Mouse (Mus musculus): ENCODE data around the gene Dao. TPM values are rescaled to one million over a fixed set of nuclear protein-coding genes. Genes with fewer than 3 reads are reported as not detected.

The Dao gene
- total and polyA plus RNA-seq, 3 experiments = not detected

DNA sequence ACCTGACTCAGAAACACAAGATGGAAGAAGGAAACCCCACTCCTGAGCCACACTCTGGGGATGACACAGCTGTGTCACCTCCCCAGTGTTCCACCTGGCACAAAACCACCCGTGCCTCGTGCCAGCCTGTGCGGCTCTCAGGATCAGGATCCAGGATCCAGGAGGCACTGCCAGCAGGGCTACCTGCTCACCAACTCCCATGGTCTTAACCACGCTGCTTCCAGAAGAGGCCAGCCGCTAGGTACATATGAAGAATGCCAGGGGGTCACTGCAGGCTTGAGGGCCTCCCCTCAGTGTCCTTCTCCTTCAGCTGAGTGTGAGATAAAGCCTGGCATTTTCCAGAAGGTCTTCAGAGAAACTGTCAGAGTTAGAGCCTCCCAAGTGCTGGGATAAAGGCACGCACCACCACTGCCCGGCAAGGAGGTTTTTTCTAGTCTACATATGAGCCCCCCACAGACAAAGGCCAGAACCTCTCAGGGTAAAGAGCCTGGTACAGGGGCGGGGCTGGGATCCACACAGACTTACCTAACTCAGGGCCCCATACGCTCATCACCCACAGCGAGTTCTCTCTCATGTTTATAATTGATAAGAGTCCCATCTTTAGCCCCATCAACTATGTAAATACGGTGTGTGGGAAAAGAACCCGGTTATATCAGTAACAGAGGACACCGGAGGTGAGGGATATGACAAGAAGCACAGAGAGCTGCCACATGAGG lies 19.3 kb upstream of the Dao start:
- no peak overlapping the region; the same call in 1 of the 2 replicates for H3K27ac ChIP-seq
- DNase-seq = no peak
- no peaks in the 10 kb centered on the region for H3K27me3 ChIP-seq (ENCODE audit: control insufficient read depth, insufficient read depth, low read length)
- 77% methylated on average over 13 of the region's 13 CpGs for WGBS
- peaks cover 9% of the 10 kb centered on the region for H3K79me2 ChIP-seq (replicated peaks; ENCODE audit: control insufficient read depth, insufficient read depth, low read length)
- no peak overlapping the region for H3K4me3 ChIP-seq
- no peak for TF ChIP-seq EP300 (IDR thresholded peaks at IDR 0.05; ENCODE audit: insufficient read depth, low read depth, low read length)
- no peak for TF ChIP-seq POLR2A (IDR thresholded peaks at IDR 0.05; ENCODE audit: insufficient read depth, low read depth, low read length)
- TF ChIP-seq CTCF (IDR thresholded peaks at IDR 0.05) = no peak
- H3K4me1 ChIP-seq (ENCODE audit: control insufficient read depth, insufficient read depth, low read length) = peaks cover 27% of the 10 kb centered on the region
- intact Hi-C loops (cut with DNase I) = no loop called here
- H3K36me3 ChIP-seq (ENCODE audit: control insufficient read depth, insufficient read depth, low read length) = peaks cover 4% of the 10 kb centered on the region
- no peak overlapping the region for H3K9ac ChIP-seq (ENCODE audit: low read depth, low read length)

DNA sequence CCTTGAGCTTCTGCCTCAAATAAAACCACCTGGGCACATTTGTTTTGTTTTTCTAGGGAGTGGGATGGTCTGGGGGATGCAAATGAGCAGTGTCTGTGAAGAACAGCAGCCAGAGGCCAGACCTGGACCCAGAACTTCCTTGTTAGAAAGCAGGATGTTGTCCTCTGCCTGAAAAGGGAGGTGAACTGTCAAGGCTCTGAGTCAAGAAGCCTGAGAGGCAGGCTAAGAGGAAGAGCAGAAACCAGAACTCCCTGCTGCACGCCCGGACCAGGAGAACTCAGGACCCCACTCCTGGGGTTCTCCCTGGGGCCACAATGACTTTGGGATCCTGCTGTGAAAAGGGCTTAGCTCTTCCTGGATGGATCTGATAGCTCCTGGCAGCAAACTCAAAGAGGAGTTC lies 17.8 kb upstream of the Dao start:
- Histone ChIP-seq H3K4me3 (no peak overlapping the region), H3K27ac (peak overlapping the region; percentile 76), H3K4me1 (ENCODE audit: control insufficient read depth, insufficient read depth, low read length) (peaks cover 34% of the 10 kb centered on the region), H3K27me3 (ENCODE audit: control insufficient read depth, insufficient read depth, low read length) (no peaks in the 10 kb centered on the region), H3K79me2 (replicated peaks; ENCODE audit: control insufficient read depth, insufficient read depth, low read length) (peaks cover 7% of the 10 kb centered on the region), H3K9ac (ENCODE audit: low read depth, low read length) (0 out of 2 replicates have a peak overlapping the region, but pooled peaks have one; percentile 7), H3K36me3 (ENCODE audit: control insufficient read depth, insufficient read depth, low read length) (peaks cover 4% of the 10 kb centered on the region)
- intact Hi-C loops (cut with DNase I) = loop anchor here (1.0 to 2.0 kb wide), 2 partner anchors 10 to 29 kb away; no protein-coding TSS in a partner anchor
- WGBS = 41% methylated on average over 2 of the region's 2 CpGs
- TF ChIP-seq POLR2A (IDR thresholded peaks at IDR 0.05; ENCODE audit: insufficient read depth, low read depth, low read length) (no peak), EP300 (IDR thresholded peaks at IDR 0.05; ENCODE audit: insufficient read depth, low read depth, low read length) (no peak), CTCF (IDR thresholded peaks at IDR 0.05) (no peak)
- DNase-seq = no peak

DNA sequence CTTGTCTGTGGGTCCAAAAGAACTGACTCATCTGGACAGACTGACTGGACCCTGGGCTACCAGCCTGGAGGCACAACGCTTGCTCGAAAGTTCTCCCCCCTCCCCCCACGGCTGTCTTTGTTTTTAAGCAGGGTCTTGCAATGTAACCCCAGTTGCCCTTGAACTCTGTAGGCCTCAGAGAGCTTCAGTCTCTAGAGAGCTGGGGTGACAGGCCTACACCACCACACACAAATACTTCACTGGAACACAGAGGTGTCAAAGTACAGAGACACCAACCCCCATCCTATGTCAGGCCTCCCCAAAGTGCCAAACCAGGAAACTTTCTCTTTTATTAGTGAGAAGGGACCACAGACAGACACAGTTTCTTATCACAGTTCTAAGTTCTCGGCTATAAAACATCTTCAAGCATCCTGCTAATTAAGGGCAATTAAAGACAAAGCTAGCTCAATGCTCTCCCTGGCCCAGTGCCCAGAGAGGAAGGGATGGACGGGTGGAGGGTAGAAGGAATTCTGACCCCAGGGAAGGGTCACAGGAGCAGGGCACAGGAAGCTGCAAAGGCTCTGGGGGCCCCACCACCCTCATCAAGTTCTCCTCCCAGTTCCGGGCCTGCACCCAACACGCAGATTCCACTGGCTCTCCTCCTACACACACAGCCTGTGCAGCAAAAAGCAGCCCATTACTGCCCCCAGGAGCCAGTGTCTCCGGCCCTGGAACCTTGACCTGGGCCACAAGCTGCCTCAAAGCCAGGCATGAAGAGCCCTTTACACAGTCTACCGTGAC lies 17.1 kb upstream of the Dao start:
- peak; percentile 83 to 86 for DNase-seq
- Histone ChIP-seq H3K9ac (ENCODE audit: low read depth, low read length) (no peak overlapping the region), H3K36me3 (ENCODE audit: control insufficient read depth, insufficient read depth, low read length) (peaks cover 4% of the 10 kb centered on the region), H3K4me3 (no peak overlapping the region), H3K79me2 (replicated peaks; ENCODE audit: control insufficient read depth, insufficient read depth, low read length) (peaks cover 7% of the 10 kb centered on the region), H3K27ac (peak overlapping the region; percentile 76), H3K27me3 (ENCODE audit: control insufficient read depth, insufficient read depth, low read length) (no peaks in the 10 kb centered on the region), H3K4me1 (ENCODE audit: control insufficient read depth, insufficient read depth, low read length) (peaks cover 38% of the 10 kb centered on the region)
- intact Hi-C loops (cut with DNase I) = loop anchor here (1.0 to 2.0 kb wide), 2 partner anchors 11 to 30 kb away; no protein-coding TSS in a partner anchor
- WGBS = 29% methylated on average over 9 of the region's 9 CpGs
- TF ChIP-seq CTCF (IDR thresholded peaks at IDR 0.05) = peak; percentile 59
- TF ChIP-seq POLR2A (IDR thresholded peaks at IDR 0.05; ENCODE audit: insufficient read depth, low read depth, low read length) = no peak
- peak; percentile 52; the same call in 1 of the 2 replicates for TF ChIP-seq EP300 (IDR thresholded peaks at IDR 0.05; ENCODE audit: insufficient read depth, low read depth, low read length)

DNA sequence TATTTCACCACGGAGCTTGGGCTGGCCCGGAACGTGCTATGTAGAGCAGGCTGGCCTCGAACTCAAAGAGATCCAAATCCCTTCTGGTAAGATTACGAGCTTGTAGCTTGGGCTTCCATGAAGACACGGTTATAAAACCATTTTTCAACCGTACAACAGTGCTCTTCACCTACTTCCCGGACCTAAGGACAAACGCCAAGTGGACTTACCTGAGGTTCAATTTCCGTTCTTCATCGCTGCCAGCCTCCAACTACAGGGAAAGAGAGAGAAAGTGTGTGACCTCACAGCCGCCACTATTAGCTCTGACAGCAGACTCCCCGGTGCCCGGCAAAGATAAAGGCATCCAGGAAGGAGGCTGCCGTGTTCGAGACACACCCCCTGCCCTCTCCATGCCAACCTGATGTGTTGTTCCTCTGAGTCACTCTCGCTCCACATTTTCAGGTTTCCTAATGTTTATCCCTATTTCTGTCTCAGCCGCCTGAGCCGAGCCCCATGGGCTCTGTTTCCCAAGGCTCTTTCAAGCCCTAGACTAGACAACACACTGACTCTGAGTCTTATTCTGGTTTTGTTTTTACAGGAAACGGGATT lies 14.0 kb upstream of the Dao start:
- H3K27ac ChIP-seq = peak overlapping the region; percentile 21
- peak in 1 of 2 experiments; percentile 33 for DNase-seq
- WGBS = 60% methylated on average over 20 of the region's 20 CpGs
- H3K9ac ChIP-seq (ENCODE audit: low read depth, low read length) = no peak overlapping the region
- H3K79me2 ChIP-seq (replicated peaks; ENCODE audit: control insufficient read depth, insufficient read depth, low read length) = peaks cover 2% of the 10 kb centered on the region
- TF ChIP-seq POLR2A (IDR thresholded peaks at IDR 0.05; ENCODE audit: insufficient read depth, low read depth, low read length) = no peak
- TF ChIP-seq EP300 (IDR thresholded peaks at IDR 0.05; ENCODE audit: insufficient read depth, low read depth, low read length) = no peak
- peaks cover 31% of the 10 kb centered on the region for H3K4me1 ChIP-seq (ENCODE audit: control insufficient read depth, insufficient read depth, low read length)
- intact Hi-C loops (cut with DNase I) = loop anchor here (5.0 kb wide), 2 partner anchors 63 to 217 kb away; partner anchors contain the start of genes Iscu and Sart3
- H3K4me3 ChIP-seq = no peak overlapping the region
- peaks cover 6% of the 10 kb centered on the region for H3K36me3 ChIP-seq (ENCODE audit: control insufficient read depth, insufficient read depth, low read length)
- H3K27me3 ChIP-seq (ENCODE audit: control insufficient read depth, insufficient read depth, low read length) = no peaks in the 10 kb centered on the region

DNA sequence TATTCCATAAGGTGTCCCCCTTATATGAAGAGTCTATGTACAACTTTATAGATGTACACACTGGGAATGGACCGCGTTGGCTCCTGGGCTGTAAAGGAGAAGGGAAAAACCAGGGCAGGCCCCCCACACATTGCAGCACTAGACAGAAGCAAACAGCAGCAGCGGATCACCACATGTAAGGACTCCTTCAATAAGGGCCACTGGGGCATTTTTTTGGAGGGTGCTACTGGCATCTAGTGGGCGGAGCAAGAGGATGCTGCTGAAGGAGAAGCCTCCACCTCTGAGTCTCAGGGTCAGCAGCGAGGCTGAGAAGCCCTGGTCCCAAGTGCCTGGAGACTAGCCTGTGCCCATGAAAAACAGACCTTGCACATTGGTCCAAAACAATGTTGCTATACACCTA lies 12.9 kb upstream of the Dao start:
- intact Hi-C loops (cut with DNase I) = loop anchor here (5.0 kb wide), 2 partner anchors 62 to 218 kb away; partner anchors contain the start of genes Iscu and Sart3
- peak; percentile 33 for TF ChIP-seq CTCF (IDR thresholded peaks at IDR 0.05)
- no peak for TF ChIP-seq EP300 (IDR thresholded peaks at IDR 0.05; ENCODE audit: insufficient read depth, low read depth, low read length)
- no peak for TF ChIP-seq POLR2A (IDR thresholded peaks at IDR 0.05; ENCODE audit: insufficient read depth, low read depth, low read length)

More for the DNA sequence above, 12.9 kb upstream of the Dao start:
- Histone ChIP-seq H3K4me1 (ENCODE audit: control insufficient read depth, insufficient read depth, low read length) (peaks cover 31% of the 10 kb centered on the region), H3K27ac (no peak overlapping the region), H3K9ac (ENCODE audit: low read depth, low read length) (no peak overlapping the region), H3K79me2 (replicated peaks; ENCODE audit: control insufficient read depth, insufficient read depth, low read length) (peaks cover 1% of the 10 kb centered on the region; the same call in 1 of the 2 replicates), H3K4me3 (no peak overlapping the region), H3K36me3 (ENCODE audit: control insufficient read depth, insufficient read depth, low read length) (peaks cover 6% of the 10 kb centered on the region), H3K27me3 (ENCODE audit: control insufficient read depth, insufficient read depth, low read length) (no peaks in the 10 kb centered on the region)
- no peak for DNase-seq
- WGBS = 90% methylated on average over 5 of the region's 5 CpGs
